Mouse (Mus musculus): ENCODE data around the gene Asrgl1. TPM values are rescaled to one million over a fixed set of nuclear protein-coding genes. Genes with fewer than 3 reads are reported as not detected.
"Not testable (repeated sequence)": the region's sequence is repeated elsewhere in the genome, so short reads cannot be mapped to it uniquely, and the experiment has no call there.

The Asrgl1 gene
- polyA plus RNA-seq, 1 experiment, result 88.4 TPM

- no peak for TF ChIP-seq POLR2A (IDR thresholded peaks at IDR 0.05; ENCODE audit: borderline replicate concordance, insufficient read depth, low read length)
- no peak for TF ChIP-seq CTCF (IDR thresholded peaks at IDR 0.05; ENCODE audit: borderline replicate concordance, insufficient read depth, low read depth, low read length)
Measured at GRCm38 (mm10) chr19:9100297-9101061, 35.0 kb downstream of the Asrgl1 start.

GRCm38 (mm10) chr19:9099751-9100150, 35.7 kb downstream of the Asrgl1 start:
- Histone ChIP-seq H3K4me1 (ENCODE audit: control insufficient read depth, insufficient read depth, low read length) (no peaks in the 10 kb centered on the region), H3K27ac (ENCODE audit: insufficient read depth, low read length) (no peak overlapping the region), H3K27me3 (ENCODE audit: control insufficient read depth, insufficient read depth, low read length) (no peaks in the 10 kb centered on the region), H3K4me3 (replicated peaks; ENCODE audit: insufficient read depth, low read depth, low read length) (no peak overlapping the region)
- TF ChIP-seq CTCF (IDR thresholded peaks at IDR 0.05; ENCODE audit: borderline replicate concordance, insufficient read depth, low read depth, low read length) (no peak), POLR2A (IDR thresholded peaks at IDR 0.05; ENCODE audit: borderline replicate concordance, insufficient read depth, low read length) (no peak)
- DNase-seq, result no peak
- 89% methylated on average over 8 of the region's 8 CpGs for WGBS

More at GRCm38 (mm10) chr19:9100297-9101061, 35.0 kb downstream of the Asrgl1 start:
- no peak for DNase-seq
- Histone ChIP-seq H3K4me1 (ENCODE audit: control insufficient read depth, insufficient read depth, low read length) (no peaks in the 10 kb centered on the region), H3K27me3 (ENCODE audit: control insufficient read depth, insufficient read depth, low read length) (no peaks in the 10 kb centered on the region), H3K27ac (ENCODE audit: insufficient read depth, low read length) (no peak overlapping the region), H3K4me3 (replicated peaks; ENCODE audit: insufficient read depth, low read depth, low read length) (no peak overlapping the region)
- 72% methylated on average over 17 of the region's 17 CpGs for WGBS

DNA sequence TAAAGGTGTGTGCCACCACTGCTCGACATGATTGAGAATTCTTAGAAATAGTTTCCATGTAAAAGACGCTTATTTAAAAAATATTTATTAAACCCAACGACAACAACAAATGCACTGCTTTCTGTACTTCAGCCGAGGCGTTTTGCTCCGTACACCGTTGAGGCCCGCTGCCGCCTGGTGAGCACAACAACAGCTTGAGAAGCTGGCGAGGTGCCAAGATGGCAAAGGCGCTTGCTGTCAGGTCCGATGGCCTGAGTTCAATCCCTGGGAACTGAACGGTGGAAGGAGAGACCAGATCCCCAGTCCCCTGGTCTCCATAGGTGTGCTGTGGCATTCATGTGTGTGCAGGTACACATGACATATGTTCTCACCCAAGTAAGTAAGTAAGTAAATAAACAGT, 38.0 kb downstream of the Asrgl1 start:
- peak in 1 of 2 experiments; percentile 43 for DNase-seq
- 21% methylated on average over 13 of the region's 13 CpGs for WGBS
- no peaks in the 10 kb centered on the region for H3K4me1 ChIP-seq (ENCODE audit: control insufficient read depth, insufficient read depth, low read length)
- TF ChIP-seq POLR2A (IDR thresholded peaks at IDR 0.05; ENCODE audit: borderline replicate concordance, insufficient read depth, low read length), result no peak
- no peak for TF ChIP-seq CTCF (IDR thresholded peaks at IDR 0.05; ENCODE audit: borderline replicate concordance, insufficient read depth, low read depth, low read length)
- H3K27ac ChIP-seq (ENCODE audit: insufficient read depth, low read length), result no peak overlapping the region
- H3K27me3 ChIP-seq (ENCODE audit: control insufficient read depth, insufficient read depth, low read length), result no peaks in the 10 kb centered on the region
- H3K4me3 ChIP-seq (replicated peaks; ENCODE audit: insufficient read depth, low read depth, low read length), result no peak overlapping the region

DNA sequence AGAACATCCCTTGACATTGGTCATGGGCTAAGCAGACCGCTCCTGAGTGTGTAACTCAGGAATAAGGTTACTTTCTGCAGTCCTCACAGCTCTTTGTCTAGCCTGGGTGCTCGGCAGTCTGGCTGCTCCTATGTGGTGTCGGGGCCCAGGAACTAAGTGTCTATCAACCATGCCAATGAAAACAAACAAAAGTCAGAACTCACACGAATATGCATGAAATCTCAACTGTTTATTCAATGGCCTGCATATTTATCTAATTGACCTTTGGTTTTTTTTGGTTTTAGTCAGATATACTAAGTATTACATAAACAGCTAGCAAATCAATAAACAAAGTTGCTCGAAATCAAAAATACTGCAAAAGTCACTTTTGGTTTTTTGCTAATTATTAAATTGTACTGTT, 40.3 kb downstream of the Asrgl1 start:
- H3K4me3 ChIP-seq (replicated peaks; ENCODE audit: insufficient read depth, low read depth, low read length), result no peak overlapping the region
- H3K4me1 ChIP-seq (ENCODE audit: control insufficient read depth, insufficient read depth, low read length), result no peaks in the 10 kb centered on the region
- H3K27me3 ChIP-seq (ENCODE audit: control insufficient read depth, insufficient read depth, low read length), result no peaks in the 10 kb centered on the region
- H3K27ac ChIP-seq (ENCODE audit: insufficient read depth, low read length), result no peak overlapping the region
- 81% methylated on average over 5 of the region's 5 CpGs for WGBS
- DNase-seq, result no peak
- TF ChIP-seq POLR2A (IDR thresholded peaks at IDR 0.05; ENCODE audit: borderline replicate concordance, insufficient read depth, low read length) (no peak), CTCF (IDR thresholded peaks at IDR 0.05; ENCODE audit: borderline replicate concordance, insufficient read depth, low read depth, low read length) (no peak)

- no peaks in the 10 kb centered on the region for H3K4me1 ChIP-seq (ENCODE audit: control insufficient read depth, insufficient read depth, low read length)
- H3K27me3 ChIP-seq (ENCODE audit: control insufficient read depth, insufficient read depth, low read length), result no peaks in the 10 kb centered on the region
- no peak overlapping the region for H3K4me3 ChIP-seq (replicated peaks; ENCODE audit: insufficient read depth, low read depth, low read length)
- WGBS, result 52% methylated on average over 2 of the region's 2 CpGs
- H3K27ac ChIP-seq (ENCODE audit: insufficient read depth, low read length), result no peak overlapping the region
- no peak for TF ChIP-seq POLR2A (IDR thresholded peaks at IDR 0.05; ENCODE audit: borderline replicate concordance, insufficient read depth, low read length)
- TF ChIP-seq CTCF (IDR thresholded peaks at IDR 0.05; ENCODE audit: borderline replicate concordance, insufficient read depth, low read depth, low read length), result no peak
- no peak for DNase-seq
Measured at GRCm38 (mm10) chr19:9090709-9091108, 44.7 kb downstream of the Asrgl1 start.

DNA sequence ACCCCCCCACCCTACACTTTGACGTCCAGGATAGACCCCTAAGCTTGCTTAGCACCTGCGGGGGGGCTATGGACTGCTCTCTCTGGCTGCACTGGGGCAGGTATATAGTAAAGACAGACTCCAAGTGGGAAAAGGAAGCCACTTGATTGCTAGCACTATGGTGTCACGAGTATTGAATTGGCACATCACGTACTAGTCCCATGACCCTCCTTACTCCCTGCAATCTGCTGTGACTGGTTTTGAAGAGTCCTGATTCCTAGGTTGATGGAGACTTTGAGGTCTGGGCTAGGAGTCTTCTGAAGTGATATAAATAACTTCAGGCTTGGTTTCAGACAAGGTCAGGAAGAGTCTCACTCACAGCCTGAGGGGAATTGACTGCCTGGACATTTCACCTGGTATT, 45.2 kb downstream of the Asrgl1 start:
- TF ChIP-seq POLR2A (IDR thresholded peaks at IDR 0.05; ENCODE audit: borderline replicate concordance, insufficient read depth, low read length) (no peak), CTCF (IDR thresholded peaks at IDR 0.05; ENCODE audit: borderline replicate concordance, insufficient read depth, low read depth, low read length) (no peak)
- Histone ChIP-seq H3K4me1 (ENCODE audit: control insufficient read depth, insufficient read depth, low read length) (no peaks in the 10 kb centered on the region), H3K27me3 (ENCODE audit: control insufficient read depth, insufficient read depth, low read length) (no peaks in the 10 kb centered on the region), H3K4me3 (replicated peaks; ENCODE audit: insufficient read depth, low read depth, low read length) (no peak overlapping the region), H3K27ac (ENCODE audit: insufficient read depth, low read length) (no peak overlapping the region)
- WGBS, result 63% methylated on average over 4 of the region's 4 CpGs
- DNase-seq, result no peak

- H3K4me1 ChIP-seq (ENCODE audit: control insufficient read depth, insufficient read depth, low read length), result no peaks in the 10 kb centered on the region
- TF ChIP-seq CTCF (IDR thresholded peaks at IDR 0.05; ENCODE audit: borderline replicate concordance, insufficient read depth, low read depth, low read length), result no peak
- TF ChIP-seq POLR2A (IDR thresholded peaks at IDR 0.05; ENCODE audit: borderline replicate concordance, insufficient read depth, low read length), result no peak
- no peaks in the 10 kb centered on the region for H3K27me3 ChIP-seq (ENCODE audit: control insufficient read depth, insufficient read depth, low read length)
- H3K27ac ChIP-seq (ENCODE audit: insufficient read depth, low read length), result no peak within 1 kb of the TSS
- 71% methylated on average over 4 of the region's 4 CpGs for WGBS
- H3K4me3 ChIP-seq (replicated peaks; ENCODE audit: insufficient read depth, low read depth, low read length), result no peak within 1 kb of the TSS
- no peak for DNase-seq
Measured at GRCm38 (mm10) chr19:9087821-9088220, 47.6 kb downstream of the Asrgl1 start, which contains the start of gene Scgb1a1. TSS of gene Scgb1a1 (minus strand) at chr19:9087958.

GRCm38 (mm10) chr19:9083892-9084291, 51.5 kb downstream of the Asrgl1 start:
- not testable (repeated sequence) for H3K27ac ChIP-seq (ENCODE audit: insufficient read depth, low read length); H3K27me3 ChIP-seq (ENCODE audit: control insufficient read depth, insufficient read depth, low read length); H3K4me1 ChIP-seq (ENCODE audit: control insufficient read depth, insufficient read depth, low read length); DNase-seq; H3K4me3 ChIP-seq (replicated peaks; ENCODE audit: insufficient read depth, low read depth, low read length)
- WGBS, result 86% methylated on average over 2 of the region's 2 CpGs
